Mouse (Mus musculus) forebrain, postnatal 0 days (tissue): ENCODE measurements at regions not wholly inside any gene's neighbourhood (a gene's known extent, or its start where the extent isn't known, plus 50 kb on each side); places are given as distances from the start of the nearest gene placed in this dataset.

Experiments used
- ATAC-seq: fragments of 200-750 bp; cut with Nextera tagmentation; 2 replicates; pipeline ENCODE4 v1.8.0; 2017; ENCODE audit warnings: mild to moderate bottlenecking, moderate library complexity
- DNase-seq: peaks from one replicate; pipeline ENCODE4 v3.0.0-alpha.2; 2015
- H3K27ac ChIP-seq: fragments of 300-500 bp; sonication (generic); 2 replicates; pipeline ENCODE4 v1.5.1; 2014; ENCODE audit warnings: low read depth, mild to moderate bottlenecking, antibody characterized with exemption, low read length, moderate library complexity, mixed read lengths
- H3K27me3 ChIP-seq: fragments of 300-500 bp; sonication (generic); 2 replicates; pipeline ENCODE4 v1.6.1; 2014; ENCODE audit warnings: mild to moderate bottlenecking, low read length, mixed read lengths; ENCODE audit not compliant: insufficient read depth
- H3K36me3 ChIP-seq: fragments of 300-500 bp; sonication (generic); 2 replicates; pipeline ENCODE4 v1.6.1; 2014; ENCODE audit warnings: mild to moderate bottlenecking, moderate library complexity; ENCODE audit not compliant: insufficient read depth
- H3K4me1 ChIP-seq: fragments of 300-500 bp; sonication (generic); 2 replicates; pipeline ENCODE4 v1.6.1; 2014; ENCODE audit warnings: antibody characterized with exemption; ENCODE audit not compliant: insufficient read depth
- H3K4me2 ChIP-seq: fragments of 300-500 bp; sonication (generic); 2 replicates; pipeline ENCODE4 v1.6.1; 2014; ENCODE audit warnings: low read depth, mild to moderate bottlenecking, moderate library complexity
- H3K4me3 ChIP-seq: fragments of 300-500 bp; sonication (generic); 2 replicates; pipeline ENCODE4 v1.5.1; 2014; ENCODE audit warnings: low read depth, low read length, mixed read lengths
- H3K9ac ChIP-seq: fragments of 300-500 bp; sonication (generic); 2 replicates; pipeline ENCODE4 v1.6.1; 2014; ENCODE audit warnings: mild to moderate bottlenecking
- H3K9me3 ChIP-seq: fragments of 300-500 bp; sonication (generic); 2 replicates; pipeline ENCODE4 v1.6.1; 2016; ENCODE audit warnings: low read length
- CTCF ChIP-seq: sonication (generic); IDR thresholded peaks from 2 replicates; pipeline ENCODE4 v1.5.1; 2016; ENCODE audit warnings: antibody characterized with exemption, control low read depth, low read depth
- WGBS: fragments of 180-500 bp; shearing (Covaris S2); extraction: QIAGEN DNeasy Blood & Tissue Kit; methylation state at CpG from one replicate; pipeline ENCODE4 v1.1.7; 2014; 5-methylcytosine and 5-hydroxymethylcytosine counted together

DNA sequence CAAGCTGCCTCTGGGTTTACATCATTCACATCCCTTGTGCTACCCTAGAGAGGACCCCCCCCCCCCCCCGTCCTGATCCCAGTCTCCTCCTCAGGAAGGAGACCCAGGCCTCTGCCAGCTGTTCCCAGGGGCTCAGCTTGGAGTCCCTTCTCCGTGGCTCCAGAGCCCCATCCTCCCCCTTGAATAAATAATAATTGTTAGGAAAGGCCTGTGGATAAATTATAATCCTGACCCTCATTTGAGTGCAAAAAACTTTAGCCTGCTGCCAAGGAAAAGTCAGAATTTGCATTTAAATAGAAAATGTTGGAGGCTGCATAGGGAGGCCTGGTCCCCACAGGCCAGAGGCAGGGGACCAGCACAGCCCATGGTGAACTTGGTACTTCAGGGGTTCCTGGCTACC is 136.0 kb upstream of the Gm26897 start:
- DNase-seq (no peak), ATAC-seq (no peak)
- TF ChIP-seq CTCF: no peak
- Histone ChIP-seq H3K4me1 (peaks cover 9% of the 10 kb centered on the region; the same call in 1 of the 2 replicates), H3K4me3 (no peak overlapping the region), H3K4me2 (no peak overlapping the region), H3K27me3 (no peaks in the 10 kb centered on the region), H3K9me3 (no peaks in the 10 kb centered on the region), H3K27ac (no peak overlapping the region), H3K9ac (no peak overlapping the region), H3K36me3 (no peaks in the 10 kb centered on the region)
- WGBS: 10% methylated on average over 2 of the region's 2 CpGs

DNA sequence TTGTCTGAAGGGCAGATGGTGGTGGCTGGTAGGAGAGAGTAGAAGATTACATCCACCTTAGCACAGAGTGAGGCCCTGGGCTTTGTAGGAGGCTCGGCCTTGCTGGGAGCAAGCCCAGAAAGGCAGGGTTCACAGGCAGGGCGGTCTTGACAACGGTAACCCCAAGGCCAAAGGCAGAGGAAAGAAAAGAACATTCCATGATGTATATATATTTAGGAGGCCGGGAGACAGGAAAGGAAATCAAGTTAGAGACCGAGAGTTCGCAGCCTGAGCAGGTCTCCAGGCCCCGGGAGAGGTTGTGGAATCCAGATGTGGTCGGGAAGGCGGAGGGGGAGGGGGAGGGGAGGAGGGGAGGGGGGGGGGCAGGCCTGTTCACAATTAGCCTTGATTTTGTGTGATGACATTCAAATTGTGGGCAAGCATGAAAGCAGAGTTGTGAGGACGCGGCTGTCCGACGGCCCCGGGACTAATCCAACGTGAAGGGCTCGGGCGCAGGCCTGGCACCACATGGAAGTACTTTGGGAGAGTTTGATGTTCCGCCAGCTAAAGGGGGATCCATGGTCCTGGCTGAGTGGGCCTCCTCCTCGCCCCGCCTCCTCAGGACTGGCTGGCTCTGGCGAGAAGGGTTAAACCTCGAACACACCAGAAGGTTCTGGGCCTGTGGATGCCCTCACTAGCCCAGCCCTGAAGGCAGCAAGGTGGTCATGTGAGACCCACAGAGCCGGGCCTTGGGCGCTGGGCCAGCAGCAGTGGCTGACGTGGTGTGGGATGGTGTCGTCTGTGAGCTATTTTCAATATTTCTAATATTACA is 131.8 kb upstream of the Gm26897 start:
- no peak for DNase-seq
- TF ChIP-seq CTCF: no peak
- H3K9me3 ChIP-seq: no peaks in the 10 kb centered on the region
- H3K4me2 ChIP-seq: no peak overlapping the region
- no peaks in the 10 kb centered on the region for H3K36me3 ChIP-seq
- H3K27ac ChIP-seq: no peak overlapping the region
- ATAC-seq: 0 out of 2 replicates have a peak, but pooled peaks have one; percentile 12
- no peaks in the 10 kb centered on the region for H3K27me3 ChIP-seq
- WGBS: 63% methylated on average over 24 of the region's 26 CpGs
- no peak overlapping the region for H3K4me3 ChIP-seq
- no peaks in the 10 kb centered on the region for H3K4me1 ChIP-seq
- H3K9ac ChIP-seq: no peak overlapping the region

DNA sequence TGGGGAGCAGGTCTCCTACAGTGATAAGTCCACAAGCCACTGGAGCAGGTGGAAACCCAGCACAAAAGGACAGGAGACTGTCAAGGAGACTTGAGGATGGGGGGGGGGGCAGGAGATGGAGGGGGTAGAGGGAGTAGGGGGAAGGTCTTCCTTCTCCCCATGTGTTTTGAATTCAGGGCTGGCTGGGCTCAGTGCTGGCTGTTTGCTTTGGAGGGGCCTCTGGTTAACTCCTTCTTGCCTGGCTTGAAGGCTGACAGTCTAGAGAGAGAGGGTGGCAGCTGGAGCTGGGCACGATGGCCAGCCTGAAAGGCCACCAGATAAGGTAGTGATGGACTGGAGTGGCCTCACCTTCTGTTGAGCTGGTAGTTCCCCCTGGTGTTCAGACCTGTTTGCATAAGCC is 120.0 kb upstream of the Gm26897 start:
- DNase-seq (no peak), ATAC-seq (no peak)
- no peak overlapping the region for H3K9ac ChIP-seq
- peaks cover 5% of the 10 kb centered on the region; the same call in 1 of the 2 replicates for H3K9me3 ChIP-seq
- no peak for TF ChIP-seq CTCF
- no peak overlapping the region for H3K4me2 ChIP-seq
- no peak overlapping the region for H3K4me3 ChIP-seq
- 68% methylated on average over 1 of the region's 1 CpGs for WGBS
- no peaks in the 10 kb centered on the region for H3K27me3 ChIP-seq
- H3K36me3 ChIP-seq: no peaks in the 10 kb centered on the region
- H3K4me1 ChIP-seq: no peaks in the 10 kb centered on the region
- H3K27ac ChIP-seq: no peak overlapping the region

- Histone ChIP-seq H3K4me2 (no peak overlapping the region), H3K27ac (no peak overlapping the region), H3K9ac (0 out of 2 replicates have a peak overlapping the region, but pooled peaks have one; percentile 14), H3K27me3 (no peaks in the 10 kb centered on the region), H3K36me3 (no peaks in the 10 kb centered on the region), H3K4me3 (no peak overlapping the region), H3K4me1 (peaks cover 3% of the 10 kb centered on the region; the same call in 1 of the 2 replicates), H3K9me3 (no peaks in the 10 kb centered on the region)
- no peak for TF ChIP-seq CTCF
- DNase-seq: no peak
- peak; percentile 38 for ATAC-seq
- WGBS: 24% methylated on average over 9 of the region's 9 CpGs
Measured at GRCm38 (mm10) chr5:111619974-111620373, 113.8 kb upstream of the Gm26897 start.

GRCm38 (mm10) chr5:111620626-111621025 is 113.1 kb upstream of the Gm26897 start:
- Histone ChIP-seq H3K4me1 (peaks cover 3% of the 10 kb centered on the region; the same call in 1 of the 2 replicates), H3K9me3 (no peaks in the 10 kb centered on the region), H3K27ac (no peak overlapping the region), H3K27me3 (no peaks in the 10 kb centered on the region), H3K4me2 (no peak overlapping the region), H3K4me3 (no peak overlapping the region), H3K36me3 (no peaks in the 10 kb centered on the region), H3K9ac (no peak overlapping the region)
- WGBS: 67% methylated on average over 6 of the region's 6 CpGs
- no peak for ATAC-seq
- TF ChIP-seq CTCF: 0 out of 2 replicates have a peak, but pooled peaks have one; percentile 10
- no peak for DNase-seq

DNA sequence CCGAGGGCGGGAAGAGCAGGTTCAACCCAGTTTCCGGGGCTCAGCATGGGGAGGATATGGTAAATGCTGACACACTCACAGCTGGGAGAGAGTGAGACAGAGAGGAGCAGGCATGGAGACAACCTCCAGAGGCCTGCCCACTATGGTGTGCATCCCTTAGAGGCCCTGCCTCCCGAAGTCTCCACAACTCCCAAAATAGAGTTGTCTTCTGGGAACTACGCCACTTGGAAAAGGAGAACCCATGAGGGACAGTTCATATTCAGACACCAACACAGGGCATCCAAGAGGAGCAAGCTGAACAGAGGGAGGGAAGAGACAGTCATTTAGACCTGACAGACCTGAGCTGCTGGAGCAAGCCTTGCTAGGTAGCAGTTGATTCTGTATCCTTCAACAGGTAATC is 111.2 kb upstream of the Gm26897 start:
- H3K4me1 ChIP-seq: peaks cover 3% of the 10 kb centered on the region; the same call in 1 of the 2 replicates
- no peak for ATAC-seq
- H3K4me2 ChIP-seq: no peak overlapping the region
- no peaks in the 10 kb centered on the region for H3K36me3 ChIP-seq
- no peaks in the 10 kb centered on the region for H3K27me3 ChIP-seq
- TF ChIP-seq CTCF: no peak
- no peak for DNase-seq
- no peak overlapping the region for H3K27ac ChIP-seq
- no peak overlapping the region for H3K9ac ChIP-seq
- H3K4me3 ChIP-seq: no peak overlapping the region
- 87% methylated on average over 5 of the region's 5 CpGs for WGBS
- H3K9me3 ChIP-seq: no peaks in the 10 kb centered on the region

DNA sequence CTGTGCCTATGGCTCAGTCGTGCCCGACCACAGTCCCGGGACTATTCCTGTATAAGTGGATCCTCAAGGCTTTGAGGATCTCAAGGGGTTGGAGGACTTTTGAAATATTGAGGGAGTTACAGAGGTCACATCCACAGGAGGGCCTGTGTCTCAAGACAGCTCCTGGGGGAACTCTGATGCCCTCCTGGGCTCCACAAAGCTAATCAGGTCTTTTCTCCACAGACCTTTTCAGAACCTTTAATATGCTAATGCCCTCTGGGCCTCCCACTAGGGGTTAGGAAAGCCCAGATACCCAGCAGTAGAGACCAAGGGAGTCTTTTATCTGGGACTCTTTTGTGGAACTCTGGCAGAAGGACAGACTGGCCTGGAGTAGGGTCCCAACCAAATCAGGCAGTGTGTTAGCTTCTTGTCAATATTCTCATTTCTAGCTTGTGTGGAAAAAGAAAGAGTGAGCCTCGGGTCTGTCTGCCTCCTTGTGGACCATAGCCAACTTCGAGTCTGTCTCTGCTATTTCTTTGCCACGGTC is 107.4 kb upstream of the Gm26897 start:
- DNase-seq (no peak), ATAC-seq (no peak)
- Histone ChIP-seq H3K36me3 (no peaks in the 10 kb centered on the region), H3K27me3 (no peaks in the 10 kb centered on the region), H3K4me3 (no peak overlapping the region), H3K4me2 (no peak overlapping the region), H3K27ac (no peak overlapping the region), H3K4me1 (no peaks in the 10 kb centered on the region), H3K9me3 (no peaks in the 10 kb centered on the region), H3K9ac (no peak overlapping the region)
- TF ChIP-seq CTCF: no peak
- 15% methylated on average over 6 of the region's 6 CpGs for WGBS
